Mouse (Mus musculus) left cerebral cortex, postnatal 4 days (tissue): ENCODE data around the gene Cetn4. TPM values are rescaled to one million over a fixed set of nuclear protein-coding genes. Genes with fewer than 3 reads are reported as not detected.

Experiments
- DNase-seq: peaks from one replicate; pipeline ENCODE4 v3.0.0-alpha.2; 2022
- intact Hi-C: fragments of 180-260 bp; cut with DNase I; formaldehyde crosslinking; loops from one replicate; pipeline ENCODE4 v1.15.1; 2025
- total RNA-seq, 2 experiments: library from RNA; stranded (reverse); gene quantifications; 2 replicates each; pipeline ENCODE4 v1.2.3; 2021

The Cetn4 gene
- total RNA-seq, 2 experiments from 2014 or later = 2.8 to 3.6 TPM

- DNase-seq = no peak
- intact Hi-C loops = no loop called here
These were observed 8.9 kb downstream of the Cetn4 start for GRCm38 (mm10) chr3:37303392-37304139.

DNA sequence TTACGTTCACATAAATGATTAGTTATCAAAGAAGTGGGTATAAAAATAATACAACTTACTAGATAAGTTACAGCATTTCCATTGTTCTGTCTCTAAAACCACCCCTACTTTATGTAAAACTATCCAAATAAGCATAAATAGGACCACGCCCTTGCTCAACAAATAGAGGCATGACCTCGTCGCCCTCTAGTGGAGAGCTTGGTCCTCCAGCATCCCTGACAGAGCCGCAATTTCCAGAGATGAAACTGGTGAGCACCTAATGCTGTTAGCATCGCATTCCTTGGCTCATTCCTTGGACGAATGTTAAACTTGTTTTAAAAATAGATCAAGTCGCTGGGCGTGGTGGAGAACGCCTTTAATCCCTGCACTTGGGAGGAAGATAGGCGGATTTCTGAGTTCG, 9.8 kb downstream of the Cetn4 start:
- intact Hi-C loops = no loop called here
- DNase-seq = peak; percentile 45

DNA sequence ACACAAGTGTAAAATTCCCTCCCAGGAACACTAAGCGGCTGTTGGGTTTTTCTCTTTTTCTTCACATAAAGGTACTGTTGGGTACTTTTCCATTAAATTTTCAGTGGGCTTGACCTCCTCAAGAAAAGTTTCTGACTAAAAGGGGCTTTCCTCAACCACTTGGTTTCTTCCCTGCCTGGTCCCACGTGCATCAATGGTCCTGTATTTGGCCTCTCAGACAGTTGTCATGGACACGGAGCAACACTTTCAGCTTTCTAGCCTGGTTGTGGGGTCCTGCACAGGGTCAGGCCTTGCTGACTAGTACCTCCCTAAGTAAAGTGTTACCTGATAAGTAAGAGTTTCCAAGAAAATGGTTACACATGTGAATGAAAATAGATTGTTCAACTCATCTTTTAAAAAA, 13.0 kb downstream of the Cetn4 start:
- DNase-seq = no peak
- intact Hi-C loops = no loop called here

DNA sequence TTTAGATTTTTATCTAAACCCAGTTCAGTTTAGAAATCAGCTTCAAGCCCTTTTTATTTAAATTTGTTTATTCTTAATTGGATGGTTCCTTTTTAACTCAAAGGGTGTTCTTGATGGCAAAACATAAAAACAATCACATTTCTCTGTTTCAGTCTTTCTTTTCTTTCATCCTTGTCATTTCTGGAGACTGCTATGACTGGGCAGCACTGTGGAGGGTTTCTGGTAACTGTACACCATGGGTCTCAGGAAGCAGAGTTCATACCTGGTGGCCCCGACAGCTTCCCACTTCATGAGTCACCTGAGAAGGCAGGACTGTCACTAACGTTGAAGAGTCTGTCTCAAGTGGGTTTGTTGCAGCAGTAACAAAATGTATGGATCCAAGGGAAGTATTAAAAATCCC, 19.9 kb downstream of the Cetn4 start:
- DNase-seq = no peak
- intact Hi-C loops = no loop called here

DNA sequence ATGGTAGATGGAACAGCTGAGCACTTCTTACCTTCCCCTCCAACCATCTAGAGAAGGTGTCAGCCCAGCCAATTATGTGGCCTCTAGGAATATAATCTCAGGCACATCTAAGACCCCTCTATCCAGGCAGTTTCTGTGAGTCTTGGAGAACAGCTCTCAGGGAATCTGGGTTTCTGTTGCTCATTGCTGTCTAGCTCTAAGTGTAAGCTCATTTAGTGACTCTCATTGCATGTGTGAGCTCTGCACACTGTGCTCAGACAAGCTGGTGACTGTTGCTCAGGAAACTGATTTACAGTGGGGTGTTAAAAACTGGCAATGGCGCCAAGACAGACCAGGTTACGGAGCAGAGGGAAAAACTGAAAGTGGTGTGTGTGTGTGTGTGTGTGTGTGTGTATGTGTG, 20.6 kb downstream of the Cetn4 start:
- DNase-seq = no peak

GRCm38 (mm10) chr3:37290881-37291541, 21.5 kb downstream of the Cetn4 start:
- peak; percentile 58 for DNase-seq

More for the DNA sequence above, 20.6 kb downstream of the Cetn4 start:
- intact Hi-C loops = no loop called here

GRCm38 (mm10) chr3:37289237-37289636, 23.3 kb downstream of the Cetn4 start:
- intact Hi-C loops = no loop called here
- DNase-seq = no peak

More at GRCm38 (mm10) chr3:37290881-37291541, 21.5 kb downstream of the Cetn4 start:
- intact Hi-C loops = no loop called here

DNA sequence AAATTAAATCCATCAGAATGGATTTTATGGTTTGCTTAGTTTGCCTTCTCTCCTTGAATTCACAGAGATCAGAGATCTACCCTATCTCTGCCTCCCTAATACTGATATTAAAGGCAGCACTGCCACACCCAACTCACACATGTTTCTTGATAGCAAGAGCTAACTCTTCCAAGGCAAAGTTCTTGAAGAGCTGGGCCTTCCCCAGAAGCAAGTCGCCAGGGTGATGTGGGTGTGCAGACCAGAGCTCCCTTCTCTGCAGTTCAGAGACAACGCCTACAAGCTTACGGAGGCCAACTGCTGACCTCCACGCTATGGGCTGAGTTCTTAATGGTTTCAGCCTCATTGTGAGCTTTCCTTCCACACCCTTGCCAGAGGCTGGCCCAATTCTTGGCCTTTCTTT, 29.3 kb downstream of the Cetn4 start:
- DNase-seq = no peak
- intact Hi-C loops = no loop called here

DNA sequence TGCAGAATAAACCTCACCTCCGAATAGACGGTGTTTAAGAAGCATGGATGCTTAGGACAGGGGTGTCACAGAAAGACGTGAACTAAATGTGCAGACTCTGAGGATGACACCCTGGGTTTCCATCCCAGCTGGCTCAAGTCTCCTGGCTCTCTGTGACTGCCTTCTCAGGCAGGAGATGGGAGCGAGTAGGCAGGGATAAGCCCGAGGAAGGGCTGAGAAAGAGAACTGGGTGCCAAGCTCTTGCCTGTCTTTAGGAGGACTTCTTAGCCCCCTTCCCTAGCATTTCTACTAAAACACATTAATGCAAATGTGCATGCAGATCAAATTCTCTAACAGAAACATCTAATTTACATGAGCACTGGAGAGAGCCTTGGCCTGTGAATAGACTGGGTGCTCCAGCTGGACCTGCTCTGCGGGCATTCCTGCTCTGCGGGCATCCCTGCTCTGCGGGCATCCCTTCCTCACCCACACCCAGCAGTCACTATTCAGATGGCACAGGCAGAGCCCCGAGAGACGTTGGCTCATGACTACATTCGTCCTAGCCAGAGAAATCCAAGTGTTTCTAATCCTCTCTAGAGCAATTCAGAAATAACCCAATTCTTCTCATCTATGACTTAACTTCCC, 30.1 kb downstream of the Cetn4 start:
- DNase-seq = no peak
- intact Hi-C loops = no loop called here

GRCm38 (mm10) chr3:37280871-37281270, 31.6 kb downstream of the Cetn4 start:
- intact Hi-C loops = no loop called here
- no peak for DNase-seq

GRCm38 (mm10) chr3:37280221-37280620, 32.3 kb downstream of the Cetn4 start:
- intact Hi-C loops = no loop called here

DNA sequence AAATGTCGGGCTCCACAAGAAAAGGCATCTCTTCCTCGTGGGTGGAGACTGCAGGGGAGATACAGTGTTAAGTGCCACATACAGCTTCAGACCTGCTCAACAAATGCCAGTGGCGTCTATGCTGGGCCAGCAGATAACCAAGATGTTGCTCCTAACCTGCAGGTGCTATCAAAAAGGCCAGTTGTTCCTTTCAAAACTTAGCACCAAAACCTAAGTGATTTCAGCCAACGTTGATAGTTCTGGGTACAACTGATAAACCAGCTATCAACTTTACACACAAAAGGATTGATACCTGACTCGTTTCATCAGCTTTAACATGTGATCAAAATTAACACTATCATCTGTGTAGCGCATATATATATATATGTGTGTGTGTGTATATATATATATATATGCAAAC, 37.8 kb downstream of the Cetn4 start:
- DNase-seq = no peak
- intact Hi-C loops = no loop called here

More at GRCm38 (mm10) chr3:37280221-37280620, 32.3 kb downstream of the Cetn4 start:
- DNase-seq = no peak

- intact Hi-C loops = no loop called here
- DNase-seq = no peak
These were observed 39.4 kb downstream of the Cetn4 start for GRCm38 (mm10) chr3:37273092-37273491.

DNA sequence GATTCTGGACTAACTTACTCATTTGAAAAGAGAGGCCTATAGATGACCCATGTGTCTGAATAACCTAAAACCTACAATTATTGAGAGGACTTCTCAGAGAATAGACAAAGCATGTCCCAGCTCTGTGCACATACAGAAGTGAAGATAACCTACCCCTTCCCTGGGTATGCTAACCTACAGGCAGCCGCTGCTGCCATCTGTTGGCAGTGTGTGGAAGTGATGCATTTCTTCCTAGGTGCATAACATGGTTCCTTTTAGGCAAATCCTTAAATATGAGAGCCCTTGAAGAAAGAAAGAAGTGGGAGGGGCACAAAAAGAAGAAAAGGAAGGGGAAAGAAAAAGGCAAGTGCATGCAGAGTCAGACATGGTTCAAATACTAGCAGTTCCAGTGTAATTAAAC, 41.3 kb downstream of the Cetn4 start:
- intact Hi-C loops = no loop called here
- peak; percentile 48 for DNase-seq

DNA sequence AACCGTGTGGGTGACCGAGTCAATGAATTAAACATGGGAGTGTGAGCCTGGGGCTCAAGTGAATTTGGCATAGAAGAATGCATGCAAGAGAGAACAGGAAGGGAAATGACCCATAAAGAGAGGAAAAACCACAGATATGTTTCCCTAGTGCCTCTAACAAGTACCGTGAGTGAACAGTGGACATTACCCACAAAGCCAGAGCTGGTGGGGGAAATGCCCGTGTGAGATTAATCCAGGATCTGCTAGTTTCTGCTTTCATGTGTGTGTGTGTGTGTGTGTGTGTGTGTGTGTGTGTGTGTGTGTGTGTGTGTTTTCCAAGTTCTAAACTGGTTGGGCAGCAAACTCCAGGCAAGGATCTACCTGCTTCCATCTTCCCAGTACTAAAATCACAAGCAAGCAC, 42.6 kb downstream of the Cetn4 start:
- intact Hi-C loops = no loop called here

GRCm38 (mm10) chr3:37268338-37268737, 44.2 kb downstream of the Cetn4 start:
- intact Hi-C loops = no loop called here
- DNase-seq = no peak

More for the DNA sequence above, 42.6 kb downstream of the Cetn4 start:
- no peak for DNase-seq

- intact Hi-C loops = no loop called here
- no peak for DNase-seq
These were observed 53.0 kb downstream of the Cetn4 start for GRCm38 (mm10) chr3:37259331-37259999.

- intact Hi-C loops = no loop called here
- no peak for DNase-seq
These were observed 54.7 kb downstream of the Cetn4 start for GRCm38 (mm10) chr3:37257776-37258175.
